Mouse (Mus musculus): ENCODE measurements at regions not wholly inside any gene's neighbourhood (a gene's known extent, or its start where the extent isn't known, plus 50 kb on each side); places are given as distances from the start of the nearest gene placed in this dataset.
A peak's percentile ranks its signal among the peaks of the same experiment; 100 is the strongest.

DNA sequence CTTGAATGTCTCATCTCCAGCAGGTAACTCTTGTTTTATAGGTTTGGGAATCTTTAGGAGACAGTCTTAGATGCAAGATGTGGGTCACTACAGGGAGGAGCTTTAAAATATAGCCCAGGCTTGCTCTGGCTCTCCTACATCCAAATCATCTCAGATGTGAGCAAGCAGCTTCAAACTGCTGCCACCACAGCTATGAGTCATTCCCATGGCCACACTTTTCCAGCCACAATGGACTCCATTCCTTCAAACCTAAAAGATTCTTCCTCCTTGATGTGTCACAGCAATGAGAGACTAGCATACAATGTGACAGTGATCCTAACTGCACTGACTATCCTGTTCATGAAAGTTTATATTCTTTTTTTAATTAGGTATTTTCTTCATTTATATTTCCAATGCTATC, 640.5 kb upstream of the A1bg start:
- no peak for DNase-seq

DNA sequence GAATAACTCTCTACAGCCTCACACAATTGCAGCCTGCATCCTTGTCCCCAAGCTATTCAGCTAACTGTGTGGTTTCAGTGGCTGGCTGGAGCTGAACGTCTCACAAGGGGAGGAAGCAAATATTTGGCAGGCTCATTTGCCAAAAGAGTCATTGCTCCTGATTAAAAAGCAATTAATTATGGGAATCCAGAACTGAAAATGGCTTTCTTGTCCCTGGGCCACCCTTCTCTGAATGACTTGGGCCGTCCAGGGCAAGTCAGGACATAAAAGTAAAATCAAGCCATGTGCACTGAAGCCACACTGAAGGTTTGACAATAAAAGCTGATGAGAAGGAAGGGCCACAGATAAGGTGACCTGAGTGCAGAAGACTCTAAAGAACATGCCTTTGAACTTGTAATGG, 639.4 kb upstream of the A1bg start:
- DNase-seq = peak; percentile 14 to 40

DNA sequence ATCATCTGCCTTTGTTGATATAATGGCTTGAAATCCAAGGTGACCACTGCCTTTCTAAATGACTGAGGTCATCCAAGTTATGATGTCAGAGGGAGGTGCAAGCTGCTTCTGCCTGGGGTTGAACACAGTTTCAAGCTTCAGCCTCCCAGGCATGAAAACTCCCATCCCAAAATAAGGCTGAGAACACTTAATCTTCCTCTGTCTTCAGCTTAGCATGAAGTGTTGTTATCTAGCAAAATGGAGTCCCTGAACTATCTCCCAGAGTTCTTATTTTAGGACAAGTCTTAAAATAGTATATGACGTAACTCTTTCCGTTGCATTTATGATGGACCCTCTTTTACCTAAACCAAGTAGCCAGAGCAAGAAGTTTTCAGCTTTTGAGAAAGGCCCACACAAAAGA, 631.1 kb upstream of the A1bg start:
- DNase-seq = no peak

DNA sequence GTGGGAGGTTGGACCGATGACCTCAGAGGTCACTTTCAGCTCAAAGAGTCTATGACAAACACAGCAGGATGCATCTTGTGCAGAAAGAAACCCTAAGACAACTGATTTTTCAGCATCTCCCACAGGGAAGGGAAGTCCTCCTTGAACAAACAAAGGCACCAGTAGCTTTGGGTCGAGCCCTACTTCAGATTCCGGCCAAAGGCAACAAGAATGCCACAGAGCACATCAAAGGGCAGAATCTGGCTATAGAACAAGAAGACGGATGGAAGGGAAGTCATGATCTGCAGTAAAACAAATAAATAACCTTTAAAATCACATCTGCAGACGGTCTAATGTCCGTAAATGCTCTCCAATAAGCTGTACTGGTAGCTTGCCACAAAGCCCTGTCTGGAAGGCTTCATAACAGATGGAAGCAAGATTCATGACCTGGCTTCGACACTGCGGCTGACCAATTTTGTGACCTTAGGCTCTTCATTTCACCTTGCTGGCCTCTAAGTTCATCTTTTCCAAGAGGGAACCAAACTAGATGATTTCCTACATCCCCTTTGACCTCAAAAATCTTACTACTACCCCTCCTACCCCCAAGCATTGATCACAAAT, 630.4 kb upstream of the A1bg start:
- DNase-seq = peak; percentile 28 to 45

DNA sequence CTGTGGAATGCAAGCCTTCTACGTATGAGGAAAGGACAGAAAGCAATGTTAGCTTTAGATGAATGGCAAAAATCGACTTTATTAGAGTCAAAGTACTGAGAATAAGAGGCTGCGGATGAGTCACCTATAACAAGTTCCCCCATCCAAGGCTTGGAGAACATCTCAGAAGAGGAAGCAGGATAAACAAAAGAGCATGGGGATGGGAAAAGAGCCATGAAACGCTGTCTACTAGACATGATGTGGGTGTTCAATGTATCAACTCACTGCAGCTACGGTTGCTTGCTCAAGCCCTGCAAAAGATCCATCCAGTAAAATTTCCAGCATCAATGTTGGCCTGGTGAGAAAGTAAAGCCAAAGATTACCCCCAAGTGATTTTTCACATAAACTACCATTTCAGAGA, 628.4 kb upstream of the A1bg start:
- no peak for DNase-seq

DNA sequence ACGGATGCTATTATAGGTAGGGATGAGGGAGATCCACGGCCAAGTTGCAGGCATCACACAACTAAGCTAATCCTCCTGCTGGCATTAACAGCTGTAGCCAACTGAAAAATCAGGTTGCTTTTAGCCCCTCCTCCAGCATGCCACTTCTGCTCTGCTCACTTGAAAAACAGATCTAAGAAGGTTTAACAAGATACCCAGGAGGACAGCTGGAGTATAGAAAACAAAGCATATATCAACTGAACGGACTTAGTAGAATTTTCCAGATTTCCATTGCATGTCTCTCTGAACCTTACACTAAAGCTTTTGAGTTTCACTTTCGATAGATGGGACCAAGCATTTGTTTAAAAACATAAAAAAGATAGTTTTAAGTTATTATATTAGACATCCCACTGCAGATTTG, 625.6 kb upstream of the A1bg start:
- no peak for DNase-seq

DNA sequence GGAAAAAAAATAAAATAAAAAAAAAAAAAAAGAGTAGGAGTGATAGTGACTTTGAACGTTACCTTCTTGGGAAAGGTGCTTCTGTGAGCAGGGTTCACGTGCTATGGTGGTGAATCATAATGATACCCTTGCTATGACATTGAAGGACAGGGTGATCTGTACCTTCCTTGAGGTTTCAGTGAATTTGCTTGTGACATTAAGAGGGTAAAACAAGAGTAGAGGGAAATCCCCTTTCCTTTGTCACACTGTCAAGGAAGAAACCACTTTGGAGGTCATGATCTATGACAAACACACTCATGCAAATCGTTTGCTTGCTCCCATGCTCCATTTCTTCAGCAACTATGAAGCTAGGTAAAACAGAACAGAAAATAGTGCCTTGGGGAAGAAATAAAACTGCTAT, 623.8 kb upstream of the A1bg start:
- DNase-seq = no peak

DNA sequence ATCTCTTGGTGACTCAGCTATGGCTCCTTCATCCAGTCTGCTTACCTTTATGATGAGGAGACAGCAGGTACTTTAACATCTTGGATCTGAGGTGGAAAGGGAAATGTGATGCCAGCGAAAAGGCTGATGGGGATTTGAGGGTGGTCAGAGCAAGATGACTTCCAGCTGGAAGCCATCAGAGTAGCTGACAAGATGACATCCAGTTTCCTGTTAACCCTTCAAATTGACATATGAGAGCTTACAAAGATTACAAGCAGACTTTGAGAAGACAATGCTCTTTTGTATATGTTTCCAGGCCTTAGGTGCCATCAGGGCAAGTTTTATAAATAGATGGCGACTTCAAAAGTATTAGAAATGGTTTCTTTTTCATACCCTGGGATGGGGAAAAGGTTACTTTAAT, 621.3 kb upstream of the A1bg start:
- no peak for DNase-seq

DNA sequence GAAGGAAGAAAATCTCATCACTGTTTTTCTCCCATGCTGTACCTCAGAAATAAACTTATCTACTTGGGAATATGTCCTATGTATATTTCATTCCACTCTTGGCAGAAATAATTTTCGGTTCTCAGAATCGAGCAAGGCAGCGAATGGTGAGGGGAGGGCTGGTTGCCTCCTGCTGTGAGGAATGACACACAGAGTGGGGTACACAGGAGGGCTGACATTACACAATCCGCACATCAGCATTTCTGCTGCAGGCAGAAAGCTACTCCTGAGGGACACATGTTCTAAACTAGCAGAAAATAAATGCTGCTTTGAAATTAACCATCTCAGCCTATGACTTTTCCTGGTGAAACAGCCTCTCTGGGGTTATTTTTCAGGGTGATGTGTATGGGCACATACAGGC, 618.8 kb upstream of the A1bg start:
- no peak for DNase-seq

DNA sequence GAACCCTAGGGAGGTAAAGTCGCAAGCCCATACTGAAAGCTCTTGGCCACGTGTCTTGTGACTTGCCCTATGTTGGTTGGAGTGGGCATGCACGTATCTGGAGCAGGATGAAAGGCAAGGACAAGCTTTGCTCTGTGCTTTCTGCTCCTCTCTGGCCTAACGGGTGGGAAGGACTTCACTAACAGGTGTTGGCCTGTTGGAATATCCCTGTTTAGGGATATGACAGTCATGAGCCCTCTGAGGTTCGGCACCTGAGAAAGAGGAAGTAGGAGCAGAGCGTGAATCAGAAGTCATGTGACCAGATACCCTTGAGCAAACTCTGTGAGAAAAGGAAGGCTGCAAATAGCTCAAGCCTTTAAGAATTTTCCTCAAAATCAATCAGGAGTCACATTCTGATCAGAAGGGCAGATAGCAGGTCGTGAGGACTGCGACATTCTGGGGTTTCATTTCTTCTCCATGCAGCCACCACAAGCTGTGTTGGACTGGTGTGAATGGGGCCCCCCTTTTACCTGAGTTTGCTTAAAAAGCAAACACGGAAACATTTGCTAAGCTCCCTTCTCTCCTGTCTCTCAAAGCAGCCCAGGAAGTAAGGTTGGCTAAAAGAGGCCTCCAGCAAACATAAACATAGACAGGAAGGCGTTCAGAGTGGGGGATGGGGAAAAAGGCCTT, 618.1 kb upstream of the A1bg start:
- DNase-seq = no peak

DNA sequence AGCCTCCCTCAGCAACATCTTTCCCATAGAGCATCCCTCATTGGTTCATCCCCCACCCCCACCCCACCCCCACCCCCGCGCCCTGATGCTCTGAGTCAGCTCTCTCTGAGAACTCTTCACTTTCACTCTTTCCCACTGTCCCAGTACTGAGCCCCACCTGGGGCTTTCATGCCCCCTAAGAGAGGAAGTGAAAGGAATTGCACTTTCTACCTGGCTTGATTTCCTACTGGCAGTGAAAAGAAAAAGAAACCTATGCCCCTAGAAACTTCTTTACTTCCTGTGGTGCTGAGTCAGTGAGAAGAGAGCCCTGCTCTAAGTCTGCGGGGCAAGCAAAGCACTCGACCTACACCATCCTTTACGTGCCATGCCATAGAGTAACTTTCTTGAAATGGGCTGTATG, 616.1 kb upstream of the A1bg start:
- DNase-seq = no peak

DNA sequence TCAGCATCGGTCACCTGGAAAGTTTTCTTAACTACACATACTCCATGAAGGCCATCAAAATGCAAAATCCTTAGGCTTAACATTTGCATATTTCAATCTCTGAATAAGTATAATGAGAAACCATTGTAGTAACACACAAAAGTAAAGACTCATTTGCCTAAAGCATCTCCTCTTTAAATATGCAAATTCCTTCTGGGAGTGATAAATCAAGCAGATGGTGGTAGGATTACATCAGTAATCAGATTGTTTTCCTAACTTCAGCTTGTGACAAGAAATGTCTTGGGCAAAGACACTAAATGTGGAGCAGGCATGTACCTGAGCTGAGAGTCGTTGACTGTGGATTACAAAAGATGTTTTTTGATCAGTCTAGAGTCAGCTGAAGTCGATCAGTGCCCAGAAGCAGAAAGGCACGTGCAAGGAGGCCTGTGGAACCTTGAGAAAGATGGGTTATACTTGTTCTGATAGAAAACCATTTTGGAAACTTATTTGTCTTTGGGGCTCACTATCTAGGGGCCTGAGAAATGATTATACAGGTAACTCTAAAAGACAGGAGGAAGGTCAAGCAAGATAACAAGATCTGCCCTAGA, 615.5 kb upstream of the A1bg start:
- DNase-seq = no peak

DNA sequence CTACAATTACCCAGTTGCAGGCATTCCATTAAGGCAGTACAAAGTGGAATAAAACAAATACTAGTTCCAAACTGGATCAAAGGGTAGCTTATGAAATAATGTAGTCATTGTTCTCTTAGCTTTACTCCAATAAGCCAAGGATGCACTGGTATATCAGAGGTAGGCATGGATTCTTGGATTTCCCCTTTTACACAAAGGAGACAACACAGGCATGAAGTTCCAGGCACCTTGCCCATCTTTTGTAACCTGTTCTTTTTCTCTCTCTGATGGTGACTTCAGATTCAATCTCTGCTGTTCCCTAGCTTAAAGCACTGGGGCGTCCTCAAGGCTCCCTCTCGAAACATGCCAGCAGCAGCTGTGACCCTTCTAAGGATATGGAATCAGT, 613.5 kb upstream of the A1bg start:
- DNase-seq = peak in 1 of 2 experiments; percentile 2

DNA sequence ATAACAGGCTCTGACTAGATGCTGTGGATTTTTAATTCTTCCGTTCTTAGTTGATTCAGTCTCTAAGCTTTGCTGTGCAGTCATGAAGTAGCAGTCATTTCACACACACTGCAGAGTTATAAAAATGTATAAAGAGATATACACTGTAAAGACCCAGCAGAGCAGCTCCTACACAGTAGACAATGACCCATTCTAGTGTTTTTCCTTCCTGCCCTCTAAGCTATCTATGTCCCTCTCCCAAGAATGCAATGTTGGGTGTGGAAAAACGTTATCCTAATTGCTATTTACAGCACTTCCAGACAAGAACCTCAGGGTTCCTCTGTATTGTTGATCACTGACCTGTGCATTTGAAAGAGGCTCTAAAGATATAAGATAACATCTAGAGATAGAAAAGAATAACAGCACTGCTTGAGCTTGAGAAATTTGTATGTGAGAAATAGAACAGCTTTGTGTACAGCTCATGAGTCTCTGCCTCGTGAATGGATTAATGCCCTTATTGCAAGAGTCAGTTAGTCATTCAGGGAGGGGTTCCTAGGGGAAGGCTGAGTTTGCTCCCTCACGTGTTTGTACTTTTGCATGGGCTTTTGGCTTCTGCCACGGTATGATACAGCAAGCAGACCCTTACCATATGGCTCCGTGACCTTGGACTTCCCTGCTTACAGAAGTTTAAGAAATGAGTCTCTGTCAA, 613.0 kb upstream of the A1bg start:
- DNase-seq = no peak

DNA sequence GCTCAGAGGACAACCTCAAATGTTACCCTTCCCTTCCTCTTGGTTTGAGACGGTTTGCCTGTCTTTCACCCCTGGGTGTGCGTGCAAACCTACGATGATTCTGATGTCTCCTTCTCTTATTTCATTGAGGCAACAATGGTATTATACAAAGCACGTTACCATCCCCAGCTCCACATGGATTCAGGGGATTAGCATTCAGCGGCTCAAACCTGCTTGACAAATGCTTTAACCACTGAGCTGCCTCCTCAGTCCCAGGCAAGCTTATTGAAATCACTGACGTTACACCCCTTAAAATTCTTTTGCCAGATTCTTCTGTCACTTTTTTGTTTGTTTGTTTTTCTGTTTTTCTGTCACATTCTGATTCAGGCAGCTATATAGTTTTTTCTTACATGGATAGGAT, 612.4 kb upstream of the A1bg start:
- no peak for DNase-seq

DNA sequence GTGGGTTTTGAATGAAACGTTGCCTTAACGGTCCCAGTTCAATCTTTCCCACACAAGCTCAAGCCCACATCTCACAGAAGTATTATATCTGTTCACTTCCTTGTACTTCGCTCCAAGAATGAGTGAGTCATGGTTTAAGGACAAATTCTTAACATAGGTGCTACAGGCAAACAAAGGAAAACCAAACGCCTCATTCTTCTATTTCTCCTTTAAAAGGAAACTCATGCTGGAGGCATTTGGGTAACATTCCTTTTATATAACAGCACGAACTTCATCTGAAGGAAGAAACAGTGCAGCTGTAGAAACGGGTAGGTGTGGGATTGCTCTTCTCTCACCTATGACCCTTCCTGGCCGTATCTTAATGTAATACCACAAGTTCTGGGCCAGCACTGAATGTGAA, 610.0 kb upstream of the A1bg start:
- DNase-seq = no peak

DNA sequence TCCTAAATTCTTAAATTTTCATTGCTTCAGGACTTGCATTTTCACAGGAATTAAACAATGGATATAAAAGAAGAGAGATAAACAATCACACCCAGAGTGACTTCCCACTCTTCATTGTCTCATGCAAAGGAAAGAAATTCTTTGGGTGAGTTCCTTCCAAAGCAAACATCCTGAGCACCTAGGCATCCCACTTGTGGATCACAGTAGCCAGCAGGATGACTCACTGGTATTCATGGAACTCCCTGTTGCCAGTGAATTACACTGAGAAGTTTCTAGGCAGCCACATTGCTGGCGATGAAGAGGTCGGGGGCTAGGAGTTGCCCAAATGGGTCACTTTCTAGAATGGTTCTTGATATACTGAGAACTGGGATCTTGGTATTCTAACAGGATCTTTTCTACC, 609.2 kb upstream of the A1bg start:
- no peak for DNase-seq

DNA sequence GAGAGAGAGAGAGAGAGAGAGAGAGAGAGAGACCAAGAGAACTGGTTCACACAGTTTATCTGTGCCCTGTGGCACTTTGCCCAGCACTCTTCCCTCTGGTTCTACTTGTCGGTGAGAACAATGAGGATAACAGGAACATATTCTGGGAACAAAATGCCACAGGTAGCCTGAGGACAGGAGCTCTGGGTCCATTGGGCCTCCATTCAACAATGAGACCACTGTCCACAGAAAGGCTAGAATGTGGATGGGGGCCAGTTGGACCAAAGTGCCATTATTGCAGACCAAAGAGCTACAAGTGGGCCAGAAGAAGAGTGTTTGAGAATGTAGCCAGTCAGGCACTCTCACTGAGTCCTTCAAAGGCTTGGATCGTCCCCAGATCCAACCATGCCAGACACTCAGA, 600.2 kb upstream of the A1bg start:
- DNase-seq = no peak

DNA sequence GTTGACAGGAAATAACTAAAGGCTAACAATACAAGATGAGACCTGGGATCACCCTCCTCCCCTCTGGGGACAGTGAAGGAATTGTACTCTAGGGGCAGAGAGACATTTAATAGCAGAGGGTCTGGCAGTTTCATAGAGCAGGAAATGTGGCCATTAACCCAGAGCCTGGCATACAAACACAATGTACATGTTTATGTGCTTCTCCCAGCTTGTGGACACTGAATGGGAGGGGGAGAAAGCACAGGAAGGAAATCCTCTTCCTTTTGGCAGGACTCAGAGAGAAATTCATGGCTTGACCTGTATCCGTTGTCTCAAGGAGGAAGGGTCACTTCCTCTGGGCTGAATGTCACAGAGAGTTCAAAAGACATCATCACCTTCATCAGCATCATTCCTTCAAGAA, 594.5 kb upstream of the A1bg start:
- no peak for DNase-seq

DNA sequence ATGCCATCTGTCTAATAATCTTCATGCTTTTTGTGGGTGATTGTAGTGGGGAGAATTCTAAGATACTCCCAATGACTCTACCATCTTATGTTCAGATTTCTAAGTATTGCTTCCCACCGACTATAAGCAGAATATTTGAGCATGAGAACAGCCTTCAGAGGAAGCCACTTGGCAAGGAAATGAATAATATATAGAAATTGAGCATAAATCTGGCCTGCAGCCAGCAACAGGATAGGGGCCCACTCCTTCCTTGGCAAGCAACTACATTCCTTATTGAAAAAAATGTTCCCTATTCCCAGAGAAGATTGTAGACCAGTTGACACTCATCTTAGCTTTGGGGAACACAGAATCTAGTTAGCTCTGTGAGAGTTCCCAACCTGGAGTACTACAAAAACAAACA, 591.5 kb upstream of the A1bg start:
- no peak for DNase-seq

DNA sequence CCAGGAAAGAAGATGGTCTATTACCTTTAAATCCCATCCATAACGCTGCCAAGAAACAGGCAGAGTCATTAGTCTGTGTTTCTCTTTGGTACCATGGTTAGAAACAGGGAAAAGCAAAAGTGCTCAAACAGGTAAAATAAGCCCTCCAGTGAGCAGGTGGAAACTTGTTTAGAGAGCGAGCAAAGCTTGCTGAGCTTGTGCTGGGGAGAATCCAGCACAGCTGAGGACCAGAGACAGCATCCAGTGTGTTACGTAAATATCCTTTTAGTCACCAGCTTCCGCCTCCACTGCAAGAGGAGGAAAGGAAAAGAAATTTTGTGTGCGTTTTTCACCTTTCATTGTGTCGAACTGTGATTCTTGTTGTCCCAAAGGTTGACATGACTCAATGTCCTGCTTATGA, 586.0 kb upstream of the A1bg start:
- no peak for DNase-seq

DNA sequence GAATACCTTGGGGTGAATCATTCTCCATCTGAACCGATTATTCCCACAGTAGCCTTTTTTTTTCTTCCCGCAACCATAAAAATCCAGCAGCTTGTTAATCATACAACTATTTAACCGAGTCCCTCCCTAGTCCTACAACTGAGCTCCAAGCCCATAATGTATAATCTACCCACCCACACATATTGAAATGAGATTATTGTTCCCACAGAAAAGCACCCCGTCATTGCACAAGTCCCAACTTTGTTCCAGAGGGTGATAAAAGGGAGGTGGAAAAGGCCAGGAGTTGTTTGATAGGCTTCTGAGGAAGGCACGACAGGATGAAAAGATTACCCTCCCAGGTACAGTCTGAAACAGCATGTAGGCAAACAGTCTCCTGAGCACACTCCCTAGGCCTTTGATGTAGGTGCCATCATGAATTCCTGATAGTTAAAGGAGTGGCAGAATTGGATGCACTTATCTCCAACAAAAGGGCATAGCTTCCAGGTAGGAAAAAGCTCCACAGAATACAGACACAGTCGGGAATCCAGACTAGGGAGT, 583.6 kb upstream of the A1bg start:
- no peak for DNase-seq

DNA sequence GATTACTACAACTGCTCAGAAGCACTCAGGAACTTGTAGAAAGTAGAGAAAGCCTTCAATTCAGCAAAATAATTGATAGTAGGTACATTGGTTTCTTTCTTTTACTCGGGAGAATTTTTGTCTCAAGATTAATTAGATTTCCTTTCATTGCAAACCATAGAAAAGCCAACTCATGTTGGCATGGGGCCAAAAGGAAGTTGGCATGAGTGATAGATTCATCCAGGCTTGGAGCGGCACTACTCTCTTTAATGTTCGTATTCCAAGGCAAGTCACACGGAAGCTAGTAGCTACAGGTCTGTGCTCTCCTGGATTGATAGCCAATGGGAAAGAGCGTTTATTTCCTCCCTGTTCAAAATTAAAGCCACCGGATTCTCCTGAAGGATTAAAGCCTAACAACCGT, 580.6 kb upstream of the A1bg start:
- DNase-seq = peak; percentile 14 to 37

DNA sequence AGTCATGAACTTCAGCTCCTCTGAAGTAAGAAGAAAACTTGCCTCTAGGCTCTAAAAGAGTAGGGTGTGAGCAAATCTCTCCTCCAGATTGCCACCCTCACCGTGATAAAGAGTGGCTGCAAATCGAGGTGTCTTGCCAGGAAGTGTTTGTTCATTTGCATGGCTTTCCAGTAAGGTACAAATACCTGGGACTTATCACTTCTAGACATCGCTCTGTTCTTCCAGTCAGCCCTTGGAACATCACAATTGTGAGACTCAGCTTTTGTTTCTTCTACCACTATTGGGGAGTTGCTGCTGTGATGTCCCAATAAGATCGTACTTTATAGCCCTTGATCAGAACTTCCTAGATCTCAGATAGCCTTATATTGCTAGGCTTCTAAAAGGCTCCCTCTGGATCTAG, 566.9 kb upstream of the A1bg start:
- no peak for DNase-seq
